Mouse (Mus musculus): ENCODE results near the gene Eif4e. TPM values are rescaled to one million over a fixed set of nuclear protein-coding genes. Genes with fewer than 3 reads are reported as not detected.
A peak's percentile ranks its signal among the peaks of the same experiment; 100 is the strongest.
"Not testable (repeated sequence)": the region's sequence is repeated elsewhere in the genome, so short reads cannot be mapped to it uniquely, and the experiment has no call there.

Gene Eif4e
- polyA plus RNA-seq, 1 experiment: 30.2 TPM

DNA sequence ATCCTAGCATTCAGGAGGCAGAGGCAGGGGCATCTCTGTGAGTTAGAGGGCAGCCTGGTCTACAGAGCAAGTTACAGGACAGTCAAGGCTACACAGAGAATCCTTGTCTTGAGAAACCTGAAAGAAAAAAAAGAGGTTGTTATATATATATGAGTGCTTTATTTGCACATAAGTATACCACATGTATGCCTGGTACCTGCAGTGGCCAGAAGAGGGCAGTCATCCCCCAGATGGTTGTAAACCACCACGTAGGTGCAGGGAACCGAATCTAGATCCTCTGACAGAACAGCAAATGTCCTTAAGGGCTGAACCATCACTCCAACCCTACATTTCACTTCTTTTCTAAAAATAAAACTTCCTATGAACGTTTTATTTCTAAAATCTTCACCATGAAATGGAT, 8.1 kb upstream of the Eif4e start:
- DNase-seq (ENCODE audit: low read depth): no peak

DNA sequence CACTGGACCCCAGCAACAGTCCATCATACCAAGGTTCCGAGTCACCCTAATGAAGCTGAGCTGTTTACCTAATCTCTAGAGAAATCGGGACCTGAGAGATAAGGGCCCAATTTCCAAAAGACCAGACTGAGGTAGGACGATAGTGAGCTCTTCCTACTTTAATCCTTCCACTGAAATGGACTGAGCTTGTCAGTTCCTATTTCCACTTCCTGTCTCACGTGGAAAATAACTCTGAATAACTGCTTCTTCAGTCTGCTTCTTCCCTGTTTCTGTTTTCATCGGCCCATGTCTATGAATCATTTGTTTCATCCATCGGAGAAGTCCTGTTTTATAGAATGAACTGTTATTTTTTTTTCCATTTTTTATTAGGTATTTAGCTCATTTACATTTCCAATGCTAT, 6.8 kb upstream of the Eif4e start:
- DNase-seq (ENCODE audit: low read depth): no peak

DNA sequence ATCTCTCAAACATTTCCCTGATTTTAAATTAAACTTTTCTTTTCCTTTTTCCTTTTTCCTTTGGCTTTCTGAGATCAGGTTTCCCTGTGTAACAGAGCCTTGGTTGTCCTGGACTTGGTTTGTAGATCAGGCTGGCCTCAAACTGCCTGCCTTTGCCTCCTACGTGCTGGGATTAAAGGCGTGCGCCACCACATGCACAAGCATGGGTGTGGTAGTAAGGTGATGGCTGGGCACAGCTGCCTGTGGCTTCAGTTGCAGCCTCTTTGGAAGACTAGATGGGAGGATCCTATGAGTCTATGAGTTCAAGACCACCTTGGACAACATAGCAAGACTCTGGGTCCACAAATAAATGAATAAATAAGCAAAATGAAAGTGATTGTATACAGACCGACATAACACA, 2.0 kb upstream of the Eif4e start:
- DNase-seq (ENCODE audit: low read depth): no peak

DNA sequence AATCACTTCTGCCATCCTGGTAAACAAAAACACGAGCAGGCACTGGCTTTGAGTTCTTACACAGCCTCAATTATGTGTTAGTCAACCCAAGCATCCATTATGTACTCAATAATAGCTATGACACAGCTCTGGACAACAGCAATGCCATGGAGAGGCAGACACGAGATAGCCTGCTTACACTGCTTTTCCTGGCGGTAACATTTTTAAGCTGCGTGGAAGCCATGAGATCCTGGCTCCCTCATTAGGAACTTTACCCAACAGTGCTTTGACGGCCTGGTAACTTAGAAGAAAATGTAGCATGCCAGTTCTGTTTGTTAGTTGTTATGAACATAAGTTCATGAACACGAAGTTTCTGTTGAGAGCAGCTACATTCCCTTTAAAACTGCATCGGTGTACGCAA, 485 bp upstream of the Eif4e start:
- DNase-seq (ENCODE audit: low read depth): no peak

DNA sequence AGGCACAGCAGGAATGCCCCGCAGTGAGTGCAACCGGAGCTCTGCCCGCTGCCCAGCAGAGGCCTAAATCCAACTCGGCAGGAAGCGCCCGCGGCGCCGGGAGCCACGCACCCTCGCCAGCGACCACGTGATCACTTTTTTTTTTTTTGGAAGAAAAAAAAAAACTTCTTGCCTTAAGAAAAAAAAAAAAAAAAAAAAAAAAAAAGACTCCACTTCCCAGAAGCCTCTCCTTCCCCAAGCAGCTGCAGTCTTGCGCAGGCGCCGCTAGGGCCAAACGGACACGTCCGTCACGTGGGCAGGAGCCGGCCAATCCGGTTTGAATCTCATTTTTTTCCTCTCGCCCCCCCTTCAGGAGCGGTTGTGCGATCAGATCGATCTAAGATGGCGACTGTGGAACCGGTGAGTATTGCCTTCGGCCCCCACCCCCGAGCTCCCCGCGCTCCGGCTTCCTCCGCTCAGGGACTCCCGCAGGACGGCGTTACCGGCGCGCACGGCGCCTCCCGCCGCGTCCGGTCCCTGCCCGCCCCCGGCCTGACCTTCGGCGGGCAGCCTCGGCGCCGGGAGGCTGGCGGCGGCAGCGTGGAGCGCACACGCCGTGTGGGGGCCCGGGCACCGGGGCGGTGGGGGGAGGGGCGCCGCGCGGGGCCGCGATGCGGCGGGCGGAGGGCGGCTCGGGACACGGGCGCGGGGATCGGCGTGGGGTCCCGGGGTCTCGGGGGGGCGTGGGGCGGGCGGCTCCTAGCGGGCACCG, 1.1 kb downstream of the Eif4e start:
- DNase-seq (ENCODE audit: low read depth): peak; percentile 85

DNA sequence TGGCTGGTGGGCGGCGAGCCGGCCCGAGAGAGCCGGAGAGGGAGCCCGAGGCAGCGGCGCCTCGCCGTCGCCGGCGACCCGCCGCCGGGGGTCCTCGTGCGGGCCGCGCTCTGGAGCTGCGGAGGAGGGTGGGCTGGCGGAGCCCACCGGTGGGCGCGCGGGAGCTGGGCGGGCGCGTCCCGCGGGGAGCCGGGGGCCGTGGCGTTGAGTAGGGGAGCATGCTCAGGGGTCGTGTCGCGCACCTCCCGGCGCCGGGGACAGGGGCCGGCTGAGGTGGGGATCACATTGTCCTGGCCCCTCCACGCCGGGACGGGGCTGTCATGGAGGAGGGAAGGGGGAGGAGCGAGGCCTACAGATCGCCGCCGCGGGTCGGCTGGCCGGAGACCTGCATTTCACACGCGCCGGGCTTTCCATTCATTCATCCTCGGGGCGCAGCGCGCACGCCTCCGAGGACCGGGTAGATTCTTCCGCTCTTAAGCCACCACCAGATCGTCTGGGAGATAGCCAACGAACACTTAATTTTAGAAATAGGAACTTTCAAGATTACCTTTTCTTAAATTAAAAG, 1.8 kb downstream of the Eif4e start:
- DNase-seq (ENCODE audit: low read depth): no peak

DNA sequence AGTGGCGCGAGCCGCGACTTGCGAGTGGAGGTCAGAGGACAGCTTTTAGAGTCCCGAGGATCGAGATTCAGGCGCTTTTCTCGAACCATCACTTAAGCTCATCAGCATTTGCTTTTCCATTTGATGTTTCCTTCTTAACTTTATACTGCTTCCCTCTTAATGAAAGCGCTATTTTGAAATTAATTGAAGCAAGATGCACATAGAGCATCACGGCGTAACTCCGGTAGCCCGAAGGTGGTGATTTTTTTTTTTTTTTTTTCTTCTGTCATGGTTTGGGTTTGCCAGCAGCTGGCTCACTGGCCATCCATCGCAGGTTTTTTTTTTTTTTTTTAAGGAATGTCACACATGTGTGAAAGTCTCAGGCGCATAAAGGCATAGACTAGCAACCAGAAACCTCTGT, 2.3 kb downstream of the Eif4e start:
- no peak for DNase-seq (ENCODE audit: low read depth)

DNA sequence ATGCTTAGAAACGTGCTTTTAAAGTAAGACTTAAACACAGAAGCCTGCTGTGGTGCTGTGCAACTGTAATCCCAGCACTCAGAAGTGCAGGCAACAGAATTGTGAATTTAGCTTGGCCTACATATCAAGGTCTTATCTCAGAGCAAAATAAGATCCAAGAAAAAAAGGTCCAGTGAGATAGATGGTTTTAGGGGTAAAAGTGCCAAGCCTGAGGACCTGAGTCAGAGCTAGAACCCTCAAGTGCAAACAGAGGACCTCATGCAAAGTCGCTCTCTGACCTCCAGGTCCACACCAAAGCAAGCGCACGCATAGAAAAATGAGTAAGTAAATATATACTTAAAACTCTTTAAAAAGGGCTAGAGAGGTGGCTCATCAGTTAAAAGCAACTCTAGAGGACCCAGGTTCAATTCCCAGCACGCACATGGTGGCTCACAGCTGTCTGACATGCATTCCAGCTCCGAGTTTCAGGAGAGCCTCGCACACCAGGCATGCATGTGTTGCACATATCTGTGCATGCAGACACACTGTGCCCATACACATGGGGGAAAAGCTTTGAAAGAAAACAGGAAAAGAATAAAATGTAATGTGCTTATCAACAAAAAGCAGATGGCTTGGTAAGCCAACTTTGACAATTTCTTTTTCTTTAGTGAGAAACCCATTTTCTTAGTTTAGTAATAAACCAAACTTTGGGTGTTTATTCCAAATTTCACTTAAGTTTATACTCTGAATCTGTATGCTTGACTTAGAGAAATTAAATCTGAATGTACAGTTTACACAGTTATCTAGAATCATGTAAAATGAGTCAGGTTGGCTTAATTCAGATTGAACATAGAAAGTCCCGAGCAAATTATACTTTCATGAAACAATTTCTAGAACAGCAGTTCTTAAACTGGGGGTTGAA, 4.8 kb downstream of the Eif4e start:
- DNase-seq (ENCODE audit: low read depth): no peak

DNA sequence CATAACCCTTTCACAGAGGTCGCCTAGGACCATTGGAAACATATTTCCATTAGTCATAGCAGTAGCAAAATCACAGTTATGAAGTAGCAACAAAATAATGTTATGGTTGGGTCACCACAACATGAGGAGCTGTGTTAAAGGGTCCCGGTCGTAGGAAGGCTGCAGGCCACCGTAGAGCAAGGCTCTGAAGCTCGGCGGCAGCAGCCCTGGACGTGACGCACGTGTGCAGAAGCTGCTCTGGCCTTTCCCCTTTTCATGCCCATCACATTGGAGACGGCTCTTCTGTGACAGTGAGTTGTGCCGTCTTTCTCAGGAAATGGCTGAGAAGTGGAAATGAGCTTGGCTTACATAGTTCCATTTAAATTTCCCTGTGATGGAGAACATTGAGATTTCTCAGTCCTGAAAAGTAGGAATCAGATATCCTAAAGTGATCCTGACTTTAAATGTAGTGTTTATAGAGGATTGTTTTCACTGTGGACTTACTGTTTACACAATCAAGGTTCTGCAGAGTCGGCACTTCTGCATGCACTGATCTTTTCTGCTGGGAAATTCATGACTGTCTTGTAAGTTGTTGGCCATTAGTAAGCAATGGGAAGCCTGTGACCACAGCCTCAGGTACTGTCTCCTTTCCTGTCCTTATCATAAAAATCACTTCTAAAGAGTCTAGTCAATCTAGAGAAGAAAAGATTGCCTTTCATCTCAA, 5.7 kb downstream of the Eif4e start:
- DNase-seq (ENCODE audit: low read depth): no peak

DNA sequence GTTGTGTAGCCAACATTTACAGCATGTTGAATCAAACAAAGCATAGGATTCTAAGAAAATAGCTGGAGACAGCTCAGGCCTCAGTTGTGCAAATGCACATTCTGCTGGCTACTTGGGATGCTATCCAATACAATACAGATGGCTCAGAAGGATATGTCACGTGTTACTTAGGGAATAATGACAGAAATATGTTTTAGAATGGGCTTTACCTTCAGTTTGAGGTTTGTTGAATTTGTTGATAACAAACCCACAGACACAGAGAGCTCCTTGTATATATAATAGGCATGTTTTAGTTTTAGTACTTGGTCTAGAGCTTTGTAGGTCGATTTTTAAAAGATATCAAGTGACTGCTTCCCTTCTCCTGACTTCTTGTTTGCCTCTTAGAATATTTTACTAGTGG, 6.8 kb downstream of the Eif4e start:
- DNase-seq (ENCODE audit: low read depth): no peak

DNA sequence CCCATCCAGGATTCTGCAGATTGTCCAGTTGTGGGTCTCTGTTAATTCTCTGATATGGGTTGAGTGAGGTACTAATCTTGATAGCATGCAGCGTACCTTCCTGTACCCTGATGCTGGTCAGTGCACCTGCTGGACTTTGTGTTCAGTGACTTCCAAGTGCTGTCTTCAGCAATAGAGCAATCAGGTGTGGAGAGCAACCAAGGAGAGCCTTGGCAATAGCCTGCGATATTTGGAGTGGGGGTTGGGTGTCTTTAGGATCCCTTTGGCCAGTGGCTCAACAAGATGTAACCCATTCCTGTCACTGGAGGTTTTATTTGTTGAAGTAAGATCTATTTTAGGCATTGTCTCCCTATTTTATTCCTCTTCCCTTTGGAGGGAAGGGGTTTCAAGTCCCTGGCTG, 10.1 kb downstream of the Eif4e start:
- no peak for DNase-seq (ENCODE audit: low read depth)

DNA sequence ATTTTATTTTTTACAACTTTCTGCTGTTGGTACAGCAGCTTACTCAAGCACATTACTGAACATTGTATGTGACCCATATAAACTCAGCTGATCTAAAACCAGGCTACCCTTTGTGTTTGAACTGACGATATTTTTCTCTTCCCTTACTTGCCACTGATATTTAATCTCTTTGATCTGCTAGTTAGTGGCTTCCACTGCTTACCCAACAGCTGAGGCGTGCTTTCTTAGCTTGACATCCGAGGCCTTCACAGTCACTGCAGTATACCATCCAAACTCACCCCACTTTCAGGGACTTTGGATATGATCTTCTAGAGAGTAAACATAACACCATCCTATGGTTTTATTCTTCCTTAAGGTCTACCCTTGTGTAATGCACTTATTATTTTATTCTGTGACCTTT, 16.6 kb downstream of the Eif4e start:
- DNase-seq (ENCODE audit: low read depth): no peak

DNA sequence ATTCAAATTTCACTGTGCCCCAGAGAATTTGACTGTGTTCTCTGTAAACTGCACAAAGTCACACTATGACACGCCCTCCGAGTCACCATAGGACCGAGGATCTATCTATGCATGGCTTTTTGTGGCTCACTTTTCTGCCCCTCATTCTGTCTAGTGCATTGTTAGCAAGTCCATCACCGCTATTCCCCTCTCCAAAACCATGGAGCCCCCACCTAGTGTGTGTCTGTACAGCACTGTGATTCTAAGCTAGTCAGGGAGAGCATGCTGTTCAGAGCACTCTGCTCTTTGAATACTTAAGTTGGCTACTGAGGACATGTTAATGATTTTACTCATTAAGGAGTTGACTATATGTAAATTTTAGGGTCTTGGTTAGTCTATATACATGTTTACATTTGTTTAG, 18.1 kb downstream of the Eif4e start:
- no peak for DNase-seq (ENCODE audit: low read depth)

DNA sequence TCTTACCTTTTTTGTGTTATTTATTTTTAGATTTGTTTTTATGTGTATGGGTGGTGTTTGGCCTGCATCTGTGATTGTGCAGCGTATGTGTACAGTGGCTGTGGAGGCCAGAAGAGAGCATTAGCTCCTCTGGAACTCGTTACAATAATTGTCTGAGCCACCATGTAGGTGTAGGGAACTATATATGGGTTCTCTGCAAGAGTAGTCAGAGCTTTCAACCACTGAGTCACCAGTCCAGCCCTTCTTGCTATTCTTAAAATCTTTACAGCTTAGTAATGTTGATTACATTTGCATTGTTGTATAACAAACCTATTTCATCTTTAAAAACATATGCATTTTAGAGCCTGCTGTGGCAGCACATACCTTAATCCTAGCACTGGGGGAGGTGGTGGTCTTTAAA, 20.7 kb downstream of the Eif4e start:
- DNase-seq (ENCODE audit: low read depth): no peak

DNA sequence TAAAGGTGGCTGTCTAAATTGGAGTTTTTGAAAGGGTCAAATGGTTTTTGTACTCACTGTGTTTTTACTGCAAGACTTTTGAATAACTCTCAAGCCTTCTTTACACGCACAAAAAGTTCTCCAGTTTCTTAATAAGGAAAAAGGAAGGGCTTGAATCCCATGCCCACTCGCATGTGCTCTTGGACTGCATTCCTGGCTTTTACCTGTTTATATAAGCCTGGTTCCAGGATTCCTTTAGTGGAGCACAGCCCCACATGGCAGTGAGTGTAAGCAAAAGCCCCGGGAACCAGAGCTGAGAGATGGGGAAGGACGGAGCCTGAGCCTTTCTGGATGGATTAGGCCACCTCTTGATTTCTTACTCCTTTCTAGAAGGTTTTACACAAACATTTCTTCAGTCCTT, 23.1 kb downstream of the Eif4e start:
- no peak for DNase-seq (ENCODE audit: low read depth)

DNA sequence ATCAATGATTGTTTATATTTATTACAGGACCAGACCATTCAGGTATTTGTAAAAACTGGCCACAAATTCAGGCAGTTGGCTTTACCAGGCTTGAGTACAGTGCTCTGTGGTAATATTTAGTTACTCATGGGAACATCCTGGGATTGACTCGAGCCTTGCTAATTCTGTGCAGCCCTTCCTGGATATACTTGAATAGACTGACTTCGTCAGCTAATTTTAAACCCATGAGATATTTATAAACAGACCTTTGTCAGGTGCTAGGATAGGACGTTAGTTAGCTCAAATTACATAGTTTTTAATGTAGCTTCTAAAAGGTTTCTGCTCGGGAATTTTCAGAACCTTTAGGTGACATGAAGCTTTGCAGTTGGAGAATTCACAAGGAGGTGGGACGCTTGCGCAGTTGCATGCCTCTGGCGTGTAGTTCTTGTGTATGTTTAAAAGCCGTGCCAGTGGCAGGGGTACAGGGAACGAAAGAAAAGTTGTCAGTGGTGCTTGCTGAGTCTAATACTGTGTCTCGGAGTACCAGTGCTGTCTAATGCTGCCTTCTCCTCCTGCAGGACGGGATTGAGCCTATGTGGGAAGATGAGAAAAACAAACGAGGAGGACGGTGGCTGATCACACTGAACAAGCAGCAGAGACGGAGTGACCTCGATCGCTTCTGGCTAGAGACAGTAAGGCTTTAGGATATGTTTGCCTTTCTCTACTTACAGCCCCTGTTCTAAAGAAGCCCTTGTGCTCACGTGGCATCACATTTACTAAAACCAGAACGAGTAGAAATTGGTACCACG, 24.6 kb downstream of the Eif4e start:
- no peak for DNase-seq (ENCODE audit: low read depth)

DNA sequence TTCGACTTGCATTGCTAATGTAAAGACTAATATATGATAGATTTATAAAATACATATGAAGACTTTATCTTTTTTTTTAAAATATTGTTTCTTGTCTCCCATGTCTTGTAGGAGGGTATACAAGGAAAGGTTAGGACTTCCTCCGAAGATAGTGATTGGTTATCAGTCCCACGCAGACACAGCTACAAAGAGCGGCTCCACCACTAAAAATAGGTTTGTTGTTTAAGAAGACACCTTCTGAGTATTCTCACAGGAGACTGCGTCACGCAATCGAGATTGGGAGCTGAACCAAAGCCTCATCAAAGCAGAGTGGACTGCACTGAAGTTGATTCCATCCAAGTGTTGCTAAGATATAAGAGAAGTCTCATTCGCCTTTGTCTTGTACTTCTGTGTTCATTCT, 29.3 kb downstream of the Eif4e start:
- not testable (repeated sequence) for DNase-seq (ENCODE audit: low read depth)

DNA sequence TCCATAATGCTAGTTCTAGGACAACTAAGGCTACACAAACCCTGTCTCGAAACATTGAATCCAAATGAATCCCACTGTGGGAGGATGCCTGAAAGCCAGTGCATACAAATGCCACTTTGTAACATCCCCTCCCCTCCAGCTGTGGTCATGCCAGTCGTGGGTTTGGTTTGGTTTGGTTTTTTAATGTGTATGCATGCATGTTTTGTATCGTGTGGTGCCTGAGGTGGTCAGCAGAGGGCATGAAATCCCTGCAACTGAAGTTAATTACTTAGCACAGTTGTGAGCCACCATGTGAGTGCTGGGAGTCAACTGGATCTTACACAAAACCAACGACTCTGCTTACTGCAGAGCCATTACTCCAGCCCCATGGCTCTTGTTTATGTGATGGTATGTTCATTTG, 32.5 kb downstream of the Eif4e start:
- no peak for DNase-seq (ENCODE audit: low read depth)

DNA sequence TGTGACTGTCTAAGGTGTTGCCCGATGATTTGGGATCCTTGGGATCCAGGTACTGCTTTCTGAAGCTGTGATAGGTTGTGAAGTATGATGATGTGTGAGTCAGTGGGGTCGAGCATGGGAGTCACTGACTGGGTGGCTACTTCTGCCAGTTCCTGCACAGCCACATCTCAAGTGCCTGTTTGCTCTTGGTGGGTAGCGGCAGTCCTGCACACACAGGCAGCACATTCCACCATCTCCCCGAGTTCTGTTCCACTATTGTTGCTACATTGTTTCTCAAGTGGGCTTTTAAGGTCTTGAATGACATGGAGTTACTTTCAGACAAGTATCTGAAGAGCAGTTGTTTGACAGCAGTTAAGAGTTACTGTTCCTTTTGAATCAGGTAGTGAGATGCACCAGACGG, 34.3 kb downstream of the Eif4e start:
- no peak for DNase-seq (ENCODE audit: low read depth)

DNA sequence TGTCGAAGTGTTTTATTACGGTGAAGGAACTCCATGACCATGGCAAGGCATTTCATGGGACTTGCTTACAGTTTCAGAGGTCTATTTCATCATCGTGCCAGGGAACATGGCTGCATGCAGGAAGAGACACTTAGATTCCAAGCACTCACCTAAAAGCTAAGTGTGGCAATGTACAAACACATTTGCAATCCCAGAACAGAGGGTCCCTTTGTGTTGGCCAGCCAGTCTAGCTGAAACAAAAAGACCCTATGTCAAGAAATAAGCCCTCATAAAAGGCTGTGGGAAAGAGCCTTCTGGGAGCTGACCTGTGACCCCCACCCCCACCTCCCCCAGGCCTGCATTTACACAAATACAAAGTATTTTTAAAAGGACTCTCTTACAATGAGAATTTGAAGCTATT, 34.9 kb downstream of the Eif4e start:
- DNase-seq (ENCODE audit: low read depth): no peak

DNA sequence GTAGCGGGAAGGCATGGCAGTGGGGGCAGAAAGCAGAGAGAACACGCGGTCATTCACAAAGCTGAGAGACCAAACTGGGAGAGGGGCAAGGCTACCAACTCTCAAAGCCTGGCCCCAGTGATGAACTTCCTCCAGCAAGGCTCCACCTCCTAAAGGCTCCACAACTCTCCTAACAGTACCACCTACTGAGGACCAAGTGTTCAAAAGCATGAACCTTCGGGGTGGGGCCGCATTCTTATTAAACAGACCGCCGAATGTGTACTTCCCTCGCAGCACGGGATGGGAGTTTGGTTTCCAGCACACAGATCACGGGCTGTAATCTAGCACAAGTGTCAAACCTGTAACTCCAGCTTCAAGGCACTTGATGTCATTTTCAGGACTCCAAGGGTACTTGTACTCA, 52.9 kb downstream of the Eif4e start:
- no peak for DNase-seq (ENCODE audit: low read depth)

DNA sequence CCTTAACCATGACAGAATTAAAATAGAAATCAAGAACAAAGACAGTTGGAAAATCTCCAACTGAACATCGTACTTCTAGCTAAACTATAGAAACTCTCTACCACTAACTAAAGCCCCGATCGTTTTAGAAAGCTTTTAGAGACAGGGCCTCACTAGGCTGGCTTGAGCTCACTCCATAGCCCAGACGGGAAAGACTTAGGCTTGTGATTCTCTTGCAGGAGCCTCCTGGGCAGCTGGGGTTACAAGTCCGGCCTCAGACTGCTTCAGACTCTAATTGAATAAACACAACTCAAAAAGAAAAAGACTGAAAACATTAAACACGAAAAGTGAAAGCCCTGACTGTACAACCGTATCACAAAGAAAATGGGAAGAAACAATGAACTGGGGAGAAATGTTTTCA, 60.2 kb downstream of the Eif4e start:
- DNase-seq (ENCODE audit: low read depth): no peak

Measured in gonadal fat pad, adult 2 months (tissue).